Mouse (Mus musculus) stomach, postnatal 0 days (tissue): ENCODE data around the gene Ccdc12.

Source experiments
- CTCF ChIP-seq: IDR thresholded peaks from 2 replicates; pipeline ENCODE4 v1.5.1; 2016; ENCODE audit warnings: antibody characterized with exemption, low read depth, mild to moderate bottlenecking, moderate library complexity
- EP300 ChIP-seq: optimal IDR thresholded peaks from 2 replicates; pipeline ENCODE3; 2016; ENCODE audit warnings: antibody characterized with exemption

DNA sequence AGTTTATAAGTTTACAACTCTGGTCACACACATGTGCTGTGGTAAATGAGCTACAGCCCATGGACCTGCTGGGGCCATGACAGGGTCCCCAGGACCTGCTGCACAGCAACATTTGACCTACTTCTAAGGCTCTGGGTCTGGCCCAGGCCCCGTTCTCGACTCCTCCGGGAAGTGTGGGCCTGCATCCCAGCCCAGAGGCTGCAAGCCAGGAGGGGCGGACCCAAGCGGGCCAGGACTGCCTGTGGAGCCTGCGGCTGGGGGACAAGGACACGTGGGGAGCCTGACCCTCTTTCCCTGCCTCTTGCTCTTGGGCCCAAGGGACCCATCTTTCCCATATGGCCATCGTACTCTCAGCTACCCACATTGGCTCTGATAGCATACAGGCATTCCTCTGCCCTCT lies 102.3 kb downstream of the Ccdc12 start:
- TF ChIP-seq EP300 (no peak), CTCF (no peak)
